Mouse (Mus musculus): Measurements from ENCODE around the gene Gm49318. TPM values are rescaled to one million over a fixed set of nuclear protein-coding genes. Genes with fewer than 3 reads are reported as not detected.

Gm49318 gene
- polyA plus RNA-seq, 1 experiment: not detected

- no peak for DNase-seq (ENCODE audit: low read depth)
Measured at GRCm38 (mm10) chr9:22069881-22070553, 1.0 kb downstream of the Gm49318 start.

GRCm38 (mm10) chr9:22067195-22067594, 3.9 kb downstream of the Gm49318 start:
- DNase-seq (ENCODE audit: low read depth): no peak

GRCm38 (mm10) chr9:22066433-22066832, 4.6 kb downstream of the Gm49318 start:
- DNase-seq (ENCODE audit: low read depth): no peak

- DNase-seq (ENCODE audit: low read depth): no peak
Measured at GRCm38 (mm10) chr9:22065642-22066041, 5.4 kb downstream of the Gm49318 start.

GRCm38 (mm10) chr9:22064341-22064740, 6.7 kb downstream of the Gm49318 start:
- no peak for DNase-seq (ENCODE audit: low read depth)

GRCm38 (mm10) chr9:22061339-22061738, 9.7 kb downstream of the Gm49318 start:
- DNase-seq (ENCODE audit: low read depth): no peak

- no peak for DNase-seq (ENCODE audit: low read depth)
Measured at GRCm38 (mm10) chr9:22058011-22058424, 13.0 kb downstream of the Gm49318 start.

GRCm38 (mm10) chr9:22057031-22057517, 14.0 kb downstream of the Gm49318 start:
- no peak for DNase-seq (ENCODE audit: low read depth)

- no peak for DNase-seq (ENCODE audit: low read depth)
Measured at GRCm38 (mm10) chr9:22056303-22056910, 14.7 kb downstream of the Gm49318 start.

- DNase-seq (ENCODE audit: low read depth): no peak
Measured at GRCm38 (mm10) chr9:22055713-22056112, 15.3 kb downstream of the Gm49318 start.

GRCm38 (mm10) chr9:22054411-22055076, 16.5 kb downstream of the Gm49318 start:
- no peak for DNase-seq (ENCODE audit: low read depth)

- DNase-seq (ENCODE audit: low read depth): no peak
Measured at GRCm38 (mm10) chr9:22053657-22054056, 17.4 kb downstream of the Gm49318 start.

GRCm38 (mm10) chr9:22051958-22052254, 19.2 kb downstream of the Gm49318 start, which contains the start of gene Elavl3:
Elavl3 (minus strand) TSS chr9:22052023.
- DNase-seq (ENCODE audit: low read depth): no peak

- DNase-seq (ENCODE audit: low read depth): no peak
Measured at GRCm38 (mm10) chr9:22051161-22051957, 19.7 kb downstream of the Gm49318 start.

GRCm38 (mm10) chr9:22050351-22050889, 20.6 kb downstream of the Gm49318 start:
- no peak for DNase-seq (ENCODE audit: low read depth)

GRCm38 (mm10) chr9:22049721-22050270, 21.3 kb downstream of the Gm49318 start:
- no peak for DNase-seq (ENCODE audit: low read depth)

- DNase-seq (ENCODE audit: low read depth): no peak
Measured at GRCm38 (mm10) chr9:22049315-22049714, 21.7 kb downstream of the Gm49318 start.

- DNase-seq (ENCODE audit: low read depth): no peak
Measured at GRCm38 (mm10) chr9:22047329-22047728, 23.7 kb downstream of the Gm49318 start.

GRCm38 (mm10) chr9:22041832-22042231, 29.2 kb downstream of the Gm49318 start:
- no peak for DNase-seq (ENCODE audit: low read depth)

- DNase-seq (ENCODE audit: low read depth): no peak
Measured at GRCm38 (mm10) chr9:22037826-22038225, 33.2 kb downstream of the Gm49318 start.

GRCm38 (mm10) chr9:22035300-22036044, 35.6 kb downstream of the Gm49318 start:
- no peak for DNase-seq (ENCODE audit: low read depth)
